Mouse (Mus musculus): ENCODE data around the gene Cldn2. TPM values are rescaled to one million over a fixed set of nuclear protein-coding genes. Genes with fewer than 3 reads are reported as not detected.
"Not testable (repeated sequence)": the region's sequence is repeated elsewhere in the genome, so short reads cannot be mapped to it uniquely, and the experiment has no call there.

Cldn2 gene
- polyA plus RNA-seq (2014; fragmentation: Nextera tagmentation; extraction: Ambion mirVana), result 0.11 and 0.23 TPM in 2 replicates

DNA sequence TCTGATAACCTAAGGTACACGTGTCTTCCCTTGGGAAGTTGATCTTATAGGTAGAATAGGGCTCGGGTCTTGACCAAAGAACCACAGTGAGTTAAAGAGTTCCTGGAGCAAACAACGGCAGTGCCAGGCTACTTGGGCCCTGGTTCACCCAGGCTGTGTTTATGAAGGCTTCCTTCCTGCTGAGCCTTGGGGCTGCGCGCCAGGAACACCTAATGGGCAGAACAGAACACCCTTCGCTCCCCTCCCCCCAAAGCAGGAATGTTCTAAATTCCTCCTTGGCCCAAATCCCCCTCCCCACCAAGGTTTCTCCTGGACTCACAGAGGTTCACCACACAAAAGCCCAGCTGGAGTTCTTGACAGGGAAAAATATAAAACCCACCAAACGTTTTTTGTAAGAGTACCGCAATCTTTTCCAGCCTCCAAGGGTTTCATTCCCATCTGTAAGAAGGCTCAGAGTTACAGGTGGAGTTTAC, at the start of gene Cldn2:
Gene Cldn2 (plus strand): TSS at position 423 of the 473 bp plus-strand sequence.
- no peak within 1 kb of the TSS for H3K4me2 ChIP-seq
- no peak for ATAC-seq (replicated peaks; ENCODE audit: low FRiP score)
- H3K36me3 ChIP-seq (ENCODE audit: control insufficient read depth, insufficient read depth, low read length), result no peaks in the 10 kb centered on the region

DNA sequence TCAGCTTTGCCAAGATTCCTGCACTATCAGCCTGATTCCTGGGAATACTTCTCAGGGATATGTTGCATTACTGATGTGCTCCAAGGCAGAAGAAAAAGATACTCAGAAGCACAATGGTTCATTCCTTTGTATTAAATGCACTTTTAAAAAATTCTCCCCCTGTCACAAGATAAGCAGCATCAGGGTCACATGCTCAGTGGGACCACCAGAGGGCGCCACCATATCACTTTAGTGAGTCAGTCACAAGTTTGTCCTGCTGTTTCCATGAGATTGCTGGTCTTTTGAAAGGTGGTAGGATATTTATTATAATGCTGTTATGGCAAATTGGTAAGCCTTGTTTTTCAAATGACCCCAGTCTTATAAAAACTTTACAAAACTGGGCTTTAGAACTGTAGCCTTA, 48.8 kb upstream of the Cldn2 start:
- no peak overlapping the region for H3K4me3 ChIP-seq (ENCODE audit: low read depth, low read length)
- H3K9ac ChIP-seq (ENCODE audit: low read depth, low read length), result no peak overlapping the region
- DNase-seq (ENCODE audit: low spot score), result no peak
- WGBS, result 4% methylated on average over 1 of the region's 1 CpGs
- no peak for ATAC-seq (replicated peaks; ENCODE audit: low FRiP score)
- H3K4me1 ChIP-seq (replicated peaks; ENCODE audit: control insufficient read depth, insufficient read depth, low read length), result no peaks in the 10 kb centered on the region
- no peaks in the 10 kb centered on the region for H3K27me3 ChIP-seq (replicated peaks; ENCODE audit: control insufficient read depth, insufficient read depth, low read length)
- no peak overlapping the region for H3K4me2 ChIP-seq
- no peak overlapping the region for H3K27ac ChIP-seq (ENCODE audit: low read depth, low read length)
- H3K36me3 ChIP-seq (ENCODE audit: control insufficient read depth, insufficient read depth, low read length), result no peaks in the 10 kb centered on the region
- H3K9me3 ChIP-seq (ENCODE audit: control insufficient read depth, low read length), result no peaks in the 10 kb centered on the region

More for the DNA sequence above, at the start of gene Cldn2:
- no peaks in the 10 kb centered on the region; the same call in 1 of the 2 replicates for H3K27me3 ChIP-seq (replicated peaks; ENCODE audit: control insufficient read depth, insufficient read depth, low read length)
- no peak within 1 kb of the TSS for H3K4me3 ChIP-seq (ENCODE audit: low read depth, low read length)
- no peak within 1 kb of the TSS for H3K9ac ChIP-seq (ENCODE audit: low read depth, low read length)
- DNase-seq (ENCODE audit: low spot score), result no peak
- no peaks in the 10 kb centered on the region for H3K9me3 ChIP-seq (ENCODE audit: control insufficient read depth, low read length)
- H3K27ac ChIP-seq (ENCODE audit: low read depth, low read length), result no peak within 1 kb of the TSS
- no peaks in the 10 kb centered on the region for H3K4me1 ChIP-seq (replicated peaks; ENCODE audit: control insufficient read depth, insufficient read depth, low read length)
- WGBS, result 76% methylated on average over 8 of the region's 8 CpGs

DNA sequence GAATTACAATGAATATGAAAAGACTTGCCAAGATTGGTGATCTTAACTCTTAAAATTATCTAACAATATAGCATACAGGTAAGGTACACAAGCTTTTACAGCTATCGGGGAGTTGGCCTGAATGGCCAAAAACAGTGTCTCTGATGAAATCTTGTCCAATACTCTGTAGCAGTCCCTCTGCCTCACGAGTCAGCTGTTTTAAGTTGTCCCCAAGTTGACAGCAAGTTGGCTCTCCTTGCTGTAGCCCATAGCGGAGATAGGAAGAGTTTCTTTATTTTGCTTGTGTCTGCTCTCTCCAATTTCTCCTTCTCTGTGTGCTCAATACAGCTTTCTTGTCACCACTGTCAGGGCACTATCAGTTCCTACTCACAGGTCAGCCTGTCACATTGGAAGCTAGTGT, 42.0 kb upstream of the Cldn2 start:
- H3K9me3 ChIP-seq (ENCODE audit: control insufficient read depth, low read length); ATAC-seq (replicated peaks; ENCODE audit: low FRiP score); H3K4me2 ChIP-seq; H3K4me1 ChIP-seq (replicated peaks; ENCODE audit: control insufficient read depth, insufficient read depth, low read length); H3K27ac ChIP-seq (ENCODE audit: low read depth, low read length); H3K9ac ChIP-seq (ENCODE audit: low read depth, low read length); H3K27me3 ChIP-seq (replicated peaks; ENCODE audit: control insufficient read depth, insufficient read depth, low read length); H3K36me3 ChIP-seq (ENCODE audit: control insufficient read depth, insufficient read depth, low read length); DNase-seq (ENCODE audit: low spot score); H3K4me3 ChIP-seq (ENCODE audit: low read depth, low read length): not testable (repeated sequence)
- 76% methylated on average over 3 of the region's 3 CpGs for WGBS

DNA sequence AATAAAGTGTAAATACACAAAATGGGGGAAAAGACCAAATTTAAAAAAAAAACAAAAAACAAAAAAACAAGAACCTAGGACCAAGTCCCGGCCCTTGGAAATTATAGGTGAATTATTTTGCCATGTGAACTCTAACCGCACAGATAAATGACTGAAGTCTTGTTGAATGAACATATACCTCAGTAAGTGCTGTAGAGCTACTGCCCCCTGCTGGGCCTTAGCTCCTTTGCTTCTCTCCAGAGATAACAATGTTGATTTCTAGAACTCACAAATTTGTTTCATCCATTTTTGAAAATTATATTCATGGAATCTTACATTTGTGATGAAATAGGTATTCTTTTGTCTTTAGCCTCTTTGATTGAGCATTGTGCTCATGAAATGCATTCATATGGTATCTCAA, 38.1 kb upstream of the Cldn2 start:
- DNase-seq (ENCODE audit: low spot score) (no peak), ATAC-seq (replicated peaks; ENCODE audit: low FRiP score) (no peak)
- Histone ChIP-seq H3K4me1 (replicated peaks; ENCODE audit: control insufficient read depth, insufficient read depth, low read length) (no peaks in the 10 kb centered on the region), H3K9ac (ENCODE audit: low read depth, low read length) (no peak overlapping the region), H3K9me3 (ENCODE audit: control insufficient read depth, low read length) (no peaks in the 10 kb centered on the region), H3K4me3 (ENCODE audit: low read depth, low read length) (no peak overlapping the region), H3K27me3 (replicated peaks; ENCODE audit: control insufficient read depth, insufficient read depth, low read length) (no peaks in the 10 kb centered on the region; the same call in 1 of the 2 replicates), H3K36me3 (ENCODE audit: control insufficient read depth, insufficient read depth, low read length) (no peaks in the 10 kb centered on the region), H3K4me2 (no peak overlapping the region), H3K27ac (ENCODE audit: low read depth, low read length) (no peak overlapping the region)
- WGBS, result 76% methylated on average over 2 of the region's 2 CpGs

DNA sequence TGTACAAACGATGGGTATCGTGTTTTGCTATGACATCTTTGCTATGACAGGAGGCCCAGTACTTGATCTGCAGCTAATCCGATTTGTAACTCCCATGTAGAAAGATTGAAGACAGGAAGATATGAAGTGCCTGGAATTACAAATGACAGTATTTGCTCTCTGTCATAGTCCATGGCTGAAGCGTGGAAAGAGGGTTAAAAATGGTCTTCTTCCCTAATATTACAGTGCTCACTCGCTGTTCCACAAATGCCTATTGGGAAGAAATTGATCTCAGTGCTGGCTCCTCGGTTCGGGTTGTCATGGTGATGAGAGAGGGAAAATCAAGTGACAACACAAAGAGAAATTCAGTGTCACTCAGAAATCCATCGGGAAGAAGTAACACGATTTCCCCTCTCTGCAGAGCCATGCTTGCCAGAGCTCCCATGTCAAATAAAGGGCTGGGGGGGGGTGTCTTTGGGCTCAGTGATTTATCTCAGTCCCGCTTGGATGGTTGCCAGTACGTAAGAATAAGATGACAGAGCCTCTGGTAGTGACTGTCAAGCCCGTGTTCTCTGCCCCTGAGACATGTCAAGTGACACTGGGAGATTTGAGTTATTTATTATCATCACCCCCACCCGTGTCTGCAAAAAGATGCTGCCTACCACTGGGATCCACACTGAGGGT, 30.5 kb upstream of the Cldn2 start:
- ATAC-seq (replicated peaks; ENCODE audit: low FRiP score) (no peak), DNase-seq (ENCODE audit: low spot score) (no peak)
- Histone ChIP-seq H3K4me2 (no peak overlapping the region), H3K9me3 (ENCODE audit: control insufficient read depth, low read length) (no peaks in the 10 kb centered on the region), H3K36me3 (ENCODE audit: control insufficient read depth, insufficient read depth, low read length) (no peaks in the 10 kb centered on the region), H3K27me3 (replicated peaks; ENCODE audit: control insufficient read depth, insufficient read depth, low read length) (no peaks in the 10 kb centered on the region; the same call in 1 of the 2 replicates), H3K9ac (ENCODE audit: low read depth, low read length) (no peak overlapping the region), H3K4me1 (replicated peaks; ENCODE audit: control insufficient read depth, insufficient read depth, low read length) (no peaks in the 10 kb centered on the region), H3K4me3 (ENCODE audit: low read depth, low read length) (no peak overlapping the region), H3K27ac (ENCODE audit: low read depth, low read length) (no peak overlapping the region)
- WGBS, result 77% methylated on average over 13 of the region's 13 CpGs

DNA sequence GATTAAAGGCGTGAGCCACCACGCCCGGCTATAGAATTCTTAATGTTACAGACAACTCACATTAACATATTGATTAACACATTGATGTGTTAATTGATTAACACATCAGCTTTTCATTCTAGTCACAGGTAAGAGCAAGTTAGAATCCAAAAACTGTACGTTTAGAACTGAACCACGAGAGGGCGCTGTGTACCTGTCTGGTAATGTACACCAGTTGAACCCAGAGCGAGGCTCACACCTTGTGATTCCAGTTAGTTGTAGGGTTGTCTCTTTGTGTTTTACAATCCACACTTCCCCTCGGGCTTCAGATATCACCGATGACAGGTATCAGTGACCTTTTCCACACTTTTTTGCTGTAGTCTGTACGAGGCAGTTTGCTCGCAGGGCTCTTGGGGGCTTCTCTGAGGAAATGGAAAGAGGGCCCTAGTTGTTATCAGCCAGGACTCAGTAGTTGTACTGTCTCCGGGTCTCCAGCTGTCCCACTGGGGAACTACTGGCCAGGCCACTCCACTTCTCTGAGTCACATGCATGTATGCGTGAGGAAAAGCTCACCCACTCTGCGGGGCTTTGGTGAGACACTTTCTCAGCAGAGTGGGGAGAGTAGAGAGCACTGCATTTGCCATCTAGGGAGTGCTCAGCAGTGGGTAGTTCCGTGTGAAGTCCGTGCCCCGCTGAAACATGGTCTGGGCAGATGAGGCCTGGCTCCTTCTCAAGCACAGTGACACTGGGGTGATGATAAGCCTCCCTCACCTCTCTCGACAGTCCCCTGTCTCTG, 26.1 kb upstream of the Cldn2 start:
- H3K4me3 ChIP-seq (ENCODE audit: low read depth, low read length), result no peak overlapping the region
- H3K27me3 ChIP-seq (replicated peaks; ENCODE audit: control insufficient read depth, insufficient read depth, low read length), result no peaks in the 10 kb centered on the region
- no peak overlapping the region for H3K9ac ChIP-seq (ENCODE audit: low read depth, low read length)
- DNase-seq (ENCODE audit: low spot score) (peak; percentile 40), ATAC-seq (replicated peaks; ENCODE audit: low FRiP score) (peak; percentile 75)
- no peaks in the 10 kb centered on the region for H3K36me3 ChIP-seq (ENCODE audit: control insufficient read depth, insufficient read depth, low read length)
- no peaks in the 10 kb centered on the region for H3K9me3 ChIP-seq (ENCODE audit: control insufficient read depth, low read length)
- H3K27ac ChIP-seq (ENCODE audit: low read depth, low read length), result no peak overlapping the region
- 20% methylated on average over 18 of the region's 18 CpGs for WGBS
- peak overlapping the region; percentile 43; the same call in 1 of the 2 replicates for H3K4me2 ChIP-seq
- no peaks in the 10 kb centered on the region for H3K4me1 ChIP-seq (replicated peaks; ENCODE audit: control insufficient read depth, insufficient read depth, low read length)

DNA sequence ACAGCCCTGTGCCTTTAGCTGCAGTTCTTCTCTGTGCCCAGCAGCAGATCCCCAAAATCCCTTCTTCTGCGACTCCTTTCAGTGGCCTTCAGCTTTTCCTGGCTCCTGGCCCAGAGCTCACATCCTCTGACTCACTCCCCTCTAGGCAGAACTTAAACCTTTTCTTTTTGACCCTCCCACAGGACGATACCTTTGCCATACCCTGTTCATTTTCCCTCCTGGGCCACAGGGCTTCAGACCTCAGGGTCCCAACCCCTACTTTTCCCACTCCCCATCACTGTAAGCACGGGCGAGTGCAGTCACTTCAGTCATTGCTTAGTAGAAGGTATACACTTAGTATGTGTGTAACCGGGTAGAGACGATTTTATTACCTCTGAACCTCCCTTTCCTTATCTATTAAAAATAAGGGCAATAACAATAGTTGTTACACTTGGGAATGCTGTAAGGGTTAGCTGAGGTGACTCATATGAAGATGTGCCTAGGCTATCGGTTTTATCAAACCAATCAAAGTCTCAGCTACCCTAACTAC, 25.5 kb upstream of the Cldn2 start:
- Histone ChIP-seq H3K27ac (ENCODE audit: low read depth, low read length) (no peak overlapping the region), H3K36me3 (ENCODE audit: control insufficient read depth, insufficient read depth, low read length) (no peaks in the 10 kb centered on the region), H3K9me3 (ENCODE audit: control insufficient read depth, low read length) (no peaks in the 10 kb centered on the region), H3K27me3 (replicated peaks; ENCODE audit: control insufficient read depth, insufficient read depth, low read length) (no peaks in the 10 kb centered on the region), H3K4me3 (ENCODE audit: low read depth, low read length) (no peak overlapping the region), H3K9ac (ENCODE audit: low read depth, low read length) (no peak overlapping the region), H3K4me1 (replicated peaks; ENCODE audit: control insufficient read depth, insufficient read depth, low read length) (no peaks in the 10 kb centered on the region), H3K4me2 (no peak overlapping the region)
- 76% methylated on average over 7 of the region's 7 CpGs for WGBS
- DNase-seq (ENCODE audit: low spot score) (no peak), ATAC-seq (replicated peaks; ENCODE audit: low FRiP score) (no peak)

DNA sequence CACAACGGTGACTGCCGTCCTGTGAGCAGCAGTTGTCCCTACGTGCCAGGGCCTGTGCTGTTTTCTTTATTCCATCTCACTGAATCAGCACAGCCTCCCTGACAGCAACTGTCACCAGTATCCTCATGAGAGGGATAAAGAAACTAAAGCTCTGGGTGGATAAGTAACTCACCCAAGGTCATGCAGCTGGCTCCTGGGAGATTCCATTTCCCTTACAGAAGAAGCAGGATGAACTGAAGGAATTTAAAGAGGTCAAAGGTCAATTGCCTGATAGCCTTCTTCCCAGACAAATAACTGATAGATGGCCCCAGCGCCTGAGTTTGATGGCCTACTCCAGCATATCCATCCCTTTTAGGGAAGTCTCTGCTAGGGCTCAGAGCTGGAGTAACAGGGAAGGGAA, 23.3 kb upstream of the Cldn2 start:
- DNase-seq (ENCODE audit: low spot score), result no peak
- Histone ChIP-seq H3K27ac (ENCODE audit: low read depth, low read length) (no peak overlapping the region), H3K9ac (ENCODE audit: low read depth, low read length) (no peak overlapping the region), H3K4me1 (replicated peaks; ENCODE audit: control insufficient read depth, insufficient read depth, low read length) (no peaks in the 10 kb centered on the region; the same call in 1 of the 2 replicates), H3K4me2 (no peak overlapping the region), H3K4me3 (ENCODE audit: low read depth, low read length) (no peak overlapping the region), H3K9me3 (ENCODE audit: control insufficient read depth, low read length) (no peaks in the 10 kb centered on the region), H3K27me3 (replicated peaks; ENCODE audit: control insufficient read depth, insufficient read depth, low read length) (0 out of 2 replicates have a peak, but pooled peaks cover 2% of the 10 kb centered on the region), H3K36me3 (ENCODE audit: control insufficient read depth, insufficient read depth, low read length) (no peaks in the 10 kb centered on the region)
- no peak for ATAC-seq (replicated peaks; ENCODE audit: low FRiP score)
- 50% methylated on average over 4 of the region's 4 CpGs for WGBS

All from liver, embryonic 11.5 days (tissue).